Mouse (Mus musculus): ENCODE measurements at regions not wholly inside any gene's neighbourhood (a gene's known extent, or its start where the extent isn't known, plus 50 kb on each side); places are given as distances from the start of the nearest gene placed in this dataset.

- Histone ChIP-seq H3K4me3 (replicated peaks) (no peak overlapping the region), H3K36me3 (replicated peaks; ENCODE audit: low read length) (no peaks in the 10 kb centered on the region), H3K9me3 (peaks cover 5% of the 10 kb centered on the region; the same call in 1 of the 2 replicates), H3K4me1 (no peaks in the 10 kb centered on the region), H3K27me3 (replicated peaks) (no peaks in the 10 kb centered on the region)
- TF ChIP-seq GATA1 (IDR thresholded peaks at IDR 0.05; ENCODE audit: borderline replicate concordance, low read length) (no peak), FLI1 (IDR thresholded peaks at IDR 0.05; ENCODE audit: low read length) (no peak)
Observed at GRCm38 (mm10) chr2:48597793-48598583, 215.9 kb upstream of the Acvr2a start.

- no peak overlapping the region for H3K4me3 ChIP-seq (replicated peaks)
- H3K27me3 ChIP-seq (replicated peaks): no peaks in the 10 kb centered on the region
- H3K9me3 ChIP-seq: peaks cover 5% of the 10 kb centered on the region; the same call in 1 of the 2 replicates
- no peaks in the 10 kb centered on the region for H3K36me3 ChIP-seq (replicated peaks; ENCODE audit: low read length)
- no peak for TF ChIP-seq FLI1 (IDR thresholded peaks at IDR 0.05; ENCODE audit: low read length)
- no peak for TF ChIP-seq GATA1 (IDR thresholded peaks at IDR 0.05; ENCODE audit: borderline replicate concordance, low read length)
- H3K4me1 ChIP-seq: no peaks in the 10 kb centered on the region
Observed at GRCm38 (mm10) chr2:48599367-48599766, 214.5 kb upstream of the Acvr2a start.

- Histone ChIP-seq H3K36me3 (replicated peaks; ENCODE audit: low read length) (no peaks in the 10 kb centered on the region), H3K27me3 (replicated peaks) (no peaks in the 10 kb centered on the region), H3K9me3 (peaks cover 11% of the 10 kb centered on the region; the same call in 1 of the 2 replicates), H3K4me1 (no peaks in the 10 kb centered on the region), H3K4me3 (replicated peaks) (no peak overlapping the region)
- no peak for TF ChIP-seq GATA1 (IDR thresholded peaks at IDR 0.05; ENCODE audit: borderline replicate concordance, low read length)
- no peak for TF ChIP-seq FLI1 (IDR thresholded peaks at IDR 0.05; ENCODE audit: low read length)
Observed at GRCm38 (mm10) chr2:48601855-48602254, 212.1 kb upstream of the Acvr2a start.

GRCm38 (mm10) chr2:48609466-48609865 is 204.4 kb upstream of the Acvr2a start:
- Histone ChIP-seq H3K9me3 (peaks cover 6% of the 10 kb centered on the region; the same call in 1 of the 2 replicates), H3K4me1 (no peaks in the 10 kb centered on the region), H3K36me3 (replicated peaks; ENCODE audit: low read length) (no peaks in the 10 kb centered on the region), H3K27me3 (replicated peaks) (no peaks in the 10 kb centered on the region), H3K4me3 (replicated peaks) (no peak overlapping the region)
- TF ChIP-seq GATA1 (IDR thresholded peaks at IDR 0.05; ENCODE audit: borderline replicate concordance, low read length): no peak
- TF ChIP-seq FLI1 (IDR thresholded peaks at IDR 0.05; ENCODE audit: low read length): no peak

- Histone ChIP-seq H3K4me3 (replicated peaks) (no peak overlapping the region), H3K36me3 (replicated peaks; ENCODE audit: low read length) (no peaks in the 10 kb centered on the region), H3K27me3 (replicated peaks) (no peaks in the 10 kb centered on the region), H3K4me1 (no peaks in the 10 kb centered on the region), H3K9me3 (no peaks in the 10 kb centered on the region)
- no peak for TF ChIP-seq FLI1 (IDR thresholded peaks at IDR 0.05; ENCODE audit: low read length)
- TF ChIP-seq GATA1 (IDR thresholded peaks at IDR 0.05; ENCODE audit: borderline replicate concordance, low read length): no peak
Observed at GRCm38 (mm10) chr2:48612251-48612650, 201.7 kb upstream of the Acvr2a start.

GRCm38 (mm10) chr2:48617141-48617699 is 196.7 kb upstream of the Acvr2a start:
- H3K27me3 ChIP-seq (replicated peaks): no peaks in the 10 kb centered on the region
- no peaks in the 10 kb centered on the region for H3K36me3 ChIP-seq (replicated peaks; ENCODE audit: low read length)
- TF ChIP-seq FLI1 (IDR thresholded peaks at IDR 0.05; ENCODE audit: low read length) (no peak), GATA1 (IDR thresholded peaks at IDR 0.05; ENCODE audit: borderline replicate concordance, low read length) (no peak)
- no peaks in the 10 kb centered on the region for H3K9me3 ChIP-seq
- no peaks in the 10 kb centered on the region for H3K4me1 ChIP-seq
- no peak overlapping the region for H3K4me3 ChIP-seq (replicated peaks)

- TF ChIP-seq GATA1 (IDR thresholded peaks at IDR 0.05; ENCODE audit: borderline replicate concordance, low read length) (no peak), FLI1 (IDR thresholded peaks at IDR 0.05; ENCODE audit: low read length) (no peak)
- Histone ChIP-seq H3K4me3 (replicated peaks) (no peak overlapping the region), H3K9me3 (peaks cover 2% of the 10 kb centered on the region; the same call in 1 of the 2 replicates), H3K36me3 (replicated peaks; ENCODE audit: low read length) (no peaks in the 10 kb centered on the region), H3K27me3 (replicated peaks) (no peaks in the 10 kb centered on the region), H3K4me1 (no peaks in the 10 kb centered on the region)
Observed at GRCm38 (mm10) chr2:48619042-48619441, 194.9 kb upstream of the Acvr2a start.

- H3K4me1 ChIP-seq: no peaks in the 10 kb centered on the region
- TF ChIP-seq GATA1 (IDR thresholded peaks at IDR 0.05; ENCODE audit: borderline replicate concordance, low read length) (no peak), FLI1 (IDR thresholded peaks at IDR 0.05; ENCODE audit: low read length) (no peak)
- H3K9me3 ChIP-seq: peaks cover 2% of the 10 kb centered on the region; the same call in 1 of the 2 replicates
- H3K27me3 ChIP-seq (replicated peaks): no peaks in the 10 kb centered on the region
- H3K4me3 ChIP-seq (replicated peaks): no peak overlapping the region
- no peaks in the 10 kb centered on the region for H3K36me3 ChIP-seq (replicated peaks; ENCODE audit: low read length)
Observed at GRCm38 (mm10) chr2:48620815-48621214, 193.1 kb upstream of the Acvr2a start.

GRCm38 (mm10) chr2:48622316-48622715 is 191.6 kb upstream of the Acvr2a start:
- Histone ChIP-seq H3K4me3 (replicated peaks) (no peak overlapping the region), H3K9me3 (peaks cover 2% of the 10 kb centered on the region; the same call in 1 of the 2 replicates), H3K27me3 (replicated peaks) (no peaks in the 10 kb centered on the region), H3K36me3 (replicated peaks; ENCODE audit: low read length) (no peaks in the 10 kb centered on the region), H3K4me1 (no peaks in the 10 kb centered on the region)
- TF ChIP-seq FLI1 (IDR thresholded peaks at IDR 0.05; ENCODE audit: low read length) (no peak), GATA1 (IDR thresholded peaks at IDR 0.05; ENCODE audit: borderline replicate concordance, low read length) (no peak)

GRCm38 (mm10) chr2:48624040-48624439 is 189.9 kb upstream of the Acvr2a start:
- no peaks in the 10 kb centered on the region for H3K36me3 ChIP-seq (replicated peaks; ENCODE audit: low read length)
- no peak overlapping the region for H3K4me3 ChIP-seq (replicated peaks)
- TF ChIP-seq GATA1 (IDR thresholded peaks at IDR 0.05; ENCODE audit: borderline replicate concordance, low read length): no peak
- no peak for TF ChIP-seq FLI1 (IDR thresholded peaks at IDR 0.05; ENCODE audit: low read length)
- H3K27me3 ChIP-seq (replicated peaks): no peaks in the 10 kb centered on the region
- H3K9me3 ChIP-seq: peaks cover 2% of the 10 kb centered on the region; the same call in 1 of the 2 replicates
- H3K4me1 ChIP-seq: no peaks in the 10 kb centered on the region
